Mouse (Mus musculus): ENCODE results near the gene Prpsap2. TPM values are rescaled to one million over a fixed set of nuclear protein-coding genes. Genes with fewer than 3 reads are reported as not detected.

The Prpsap2 gene
- polyA plus RNA-seq, 1 experiment: 15.5 TPM

- Histone ChIP-seq H3K27ac (ENCODE audit: control insufficient read depth, insufficient read depth, low read depth, low read length, poor library complexity) (no peak overlapping the region; the same call in 1 of the 2 replicates), H3K4me1 (ENCODE audit: control insufficient read depth, insufficient read depth, low read length) (peaks cover 2% of the 10 kb centered on the region; the same call in 1 of the 2 replicates), H3K4me3 (replicated peaks; ENCODE audit: control insufficient read depth, low read depth, low read length) (no peak overlapping the region)
- 70% methylated on average over 2 of the region's 2 CpGs for WGBS
- no peak for TF ChIP-seq CTCF (IDR thresholded peaks at IDR 0.05; ENCODE audit: control insufficient read depth, insufficient read depth, low read length)
- TF ChIP-seq POLR2A (IDR thresholded peaks at IDR 0.05; ENCODE audit: borderline replicate concordance, control insufficient read depth, low read depth, low read length): no peak
These were observed 4.7 kb downstream of the Prpsap2 start for GRCm38 (mm10) chr11:61757151-61757550.

DNA sequence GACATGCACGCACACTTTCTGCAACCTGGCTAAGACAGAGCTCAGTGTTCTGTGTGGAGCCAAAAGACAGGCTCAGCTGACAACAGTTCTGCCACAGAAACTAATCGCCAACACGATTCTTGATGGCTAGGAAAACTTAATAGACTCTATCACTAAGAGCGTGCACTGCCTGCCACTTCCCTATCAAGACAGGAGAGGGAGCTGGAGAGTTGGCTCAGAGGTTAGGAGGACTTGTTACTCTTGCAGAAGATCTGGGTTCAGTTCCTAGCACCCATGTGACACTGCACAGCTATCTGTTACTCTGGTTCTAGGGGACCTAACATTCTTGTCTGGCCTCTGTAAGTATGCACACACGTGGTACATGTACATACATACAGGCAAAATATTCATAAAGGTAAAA is 10.3 kb downstream of the Prpsap2 start:
- no peak overlapping the region for H3K27ac ChIP-seq (ENCODE audit: control insufficient read depth, insufficient read depth, low read depth, low read length, poor library complexity)

DNA sequence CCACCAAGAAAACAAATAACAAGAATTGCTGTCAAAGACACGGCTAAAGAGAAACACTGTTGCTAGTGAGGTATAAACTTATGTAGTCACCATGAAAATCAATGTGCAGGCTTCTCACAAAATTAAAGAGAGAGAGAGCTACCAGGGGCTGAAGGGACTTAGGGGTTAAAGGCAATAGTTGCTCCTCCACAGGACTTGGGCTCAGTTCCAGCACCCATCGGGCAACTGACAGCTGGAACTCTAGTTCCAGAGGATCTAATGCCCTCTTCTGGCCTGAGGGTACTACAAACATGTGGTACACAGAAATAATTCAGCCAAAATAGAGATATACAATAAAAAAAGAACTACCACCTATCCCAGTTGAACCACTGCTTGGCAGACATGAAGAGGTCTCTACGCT is 14.7 kb downstream of the Prpsap2 start:
- H3K4me3 ChIP-seq (replicated peaks; ENCODE audit: control insufficient read depth, low read depth, low read length): no peak overlapping the region
- no peaks in the 10 kb centered on the region for H3K4me1 ChIP-seq (ENCODE audit: control insufficient read depth, insufficient read depth, low read length)
- no peak for TF ChIP-seq CTCF (IDR thresholded peaks at IDR 0.05; ENCODE audit: control insufficient read depth, insufficient read depth, low read length)
- H3K27ac ChIP-seq (ENCODE audit: control insufficient read depth, insufficient read depth, low read depth, low read length, poor library complexity): no peak overlapping the region
- WGBS: 68% methylated on average over 3 of the region's 3 CpGs

More for the DNA sequence above, 10.3 kb downstream of the Prpsap2 start:
- TF ChIP-seq POLR2A (IDR thresholded peaks at IDR 0.05; ENCODE audit: borderline replicate concordance, control insufficient read depth, low read depth, low read length) (no peak), CTCF (IDR thresholded peaks at IDR 0.05; ENCODE audit: control insufficient read depth, insufficient read depth, low read length) (peak; percentile 48)
- Histone ChIP-seq H3K4me3 (replicated peaks; ENCODE audit: control insufficient read depth, low read depth, low read length) (no peak overlapping the region), H3K4me1 (ENCODE audit: control insufficient read depth, insufficient read depth, low read length) (peaks cover under 1% of the 10 kb centered on the region; the same call in 1 of the 2 replicates)
- 69% methylated on average over 5 of the region's 5 CpGs for WGBS

GRCm38 (mm10) chr11:61745781-61746180 is 16.1 kb downstream of the Prpsap2 start:
- 92% methylated on average over 9 of the region's 9 CpGs for WGBS
- no peak overlapping the region for H3K27ac ChIP-seq (ENCODE audit: control insufficient read depth, insufficient read depth, low read depth, low read length, poor library complexity)
- no peak overlapping the region for H3K4me3 ChIP-seq (replicated peaks; ENCODE audit: control insufficient read depth, low read depth, low read length)
- no peak for TF ChIP-seq CTCF (IDR thresholded peaks at IDR 0.05; ENCODE audit: control insufficient read depth, insufficient read depth, low read length)
- no peak for TF ChIP-seq POLR2A (IDR thresholded peaks at IDR 0.05; ENCODE audit: borderline replicate concordance, control insufficient read depth, low read depth, low read length)
- H3K4me1 ChIP-seq (ENCODE audit: control insufficient read depth, insufficient read depth, low read length): no peaks in the 10 kb centered on the region

DNA sequence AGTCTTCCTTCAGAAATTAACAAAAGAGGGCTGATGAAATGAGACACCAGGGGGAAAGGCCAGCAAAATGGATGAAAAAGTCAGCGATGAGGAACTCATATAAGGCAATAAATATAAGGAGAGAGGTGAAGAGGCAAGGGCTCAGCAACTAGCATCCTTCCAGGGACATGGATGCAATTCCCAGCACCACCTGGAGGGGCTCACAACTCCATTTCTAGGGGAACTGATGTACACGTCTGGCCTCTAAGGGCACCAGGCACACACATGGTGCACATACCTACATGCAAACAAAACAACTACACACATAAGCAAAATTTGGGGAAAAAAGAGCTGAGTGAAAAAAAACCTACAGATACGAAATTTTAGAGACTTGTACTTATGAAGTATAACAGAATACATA is 17.4 kb downstream of the Prpsap2 start:
- 69% methylated on average over 3 of the region's 3 CpGs for WGBS
- no peak overlapping the region for H3K27ac ChIP-seq (ENCODE audit: control insufficient read depth, insufficient read depth, low read depth, low read length, poor library complexity)
- no peaks in the 10 kb centered on the region for H3K4me1 ChIP-seq (ENCODE audit: control insufficient read depth, insufficient read depth, low read length)
- H3K4me3 ChIP-seq (replicated peaks; ENCODE audit: control insufficient read depth, low read depth, low read length): no peak overlapping the region
- no peak for TF ChIP-seq POLR2A (IDR thresholded peaks at IDR 0.05; ENCODE audit: borderline replicate concordance, control insufficient read depth, low read depth, low read length)
- no peak for TF ChIP-seq CTCF (IDR thresholded peaks at IDR 0.05; ENCODE audit: control insufficient read depth, insufficient read depth, low read length)

DNA sequence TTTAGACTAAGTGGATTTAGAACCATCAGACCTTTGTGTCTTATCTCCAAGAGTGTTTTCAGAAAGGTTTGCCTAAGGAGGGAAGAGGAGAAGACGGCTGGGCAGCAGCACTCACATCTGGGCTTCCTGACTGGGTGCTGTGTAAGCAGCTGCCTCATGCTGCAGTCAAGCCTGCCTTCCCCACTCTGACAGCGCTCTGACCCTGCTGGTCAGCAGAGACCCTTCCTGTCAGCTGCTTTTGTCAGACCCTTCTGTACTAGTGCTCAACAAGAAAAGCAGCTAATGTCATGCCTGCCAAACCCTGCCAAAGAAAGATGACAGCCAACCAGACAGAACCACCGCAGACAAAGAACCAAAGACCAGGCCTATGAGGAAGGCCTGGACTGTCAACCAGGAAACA is 18.1 kb downstream of the Prpsap2 start:
- WGBS: 83% methylated on average over 3 of the region's 3 CpGs
- TF ChIP-seq CTCF (IDR thresholded peaks at IDR 0.05; ENCODE audit: control insufficient read depth, insufficient read depth, low read length) (no peak), POLR2A (IDR thresholded peaks at IDR 0.05; ENCODE audit: borderline replicate concordance, control insufficient read depth, low read depth, low read length) (no peak)
- H3K27ac ChIP-seq (ENCODE audit: control insufficient read depth, insufficient read depth, low read depth, low read length, poor library complexity): no peak overlapping the region
- H3K4me1 ChIP-seq (ENCODE audit: control insufficient read depth, insufficient read depth, low read length): no peaks in the 10 kb centered on the region
- H3K4me3 ChIP-seq (replicated peaks; ENCODE audit: control insufficient read depth, low read depth, low read length): no peak overlapping the region

DNA sequence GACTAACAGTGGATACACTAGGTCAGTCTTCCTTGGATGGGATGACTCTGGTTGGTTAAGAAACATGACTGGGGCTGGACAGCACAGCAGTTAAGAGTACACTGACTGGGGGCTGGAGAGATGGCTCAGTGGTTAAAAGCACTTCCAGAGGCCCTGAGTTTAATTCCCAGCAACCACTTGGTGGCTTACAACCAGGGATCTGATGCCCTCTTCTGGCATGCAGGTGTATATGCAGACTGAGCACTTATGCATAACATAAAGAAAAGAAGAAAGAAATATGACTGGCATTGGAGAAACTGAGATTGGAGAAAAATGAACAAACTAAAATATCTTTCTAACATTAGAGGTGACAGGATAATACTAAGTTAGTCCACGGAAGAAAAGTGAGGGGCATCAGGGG is 21.4 kb downstream of the Prpsap2 start:
- Histone ChIP-seq H3K4me1 (ENCODE audit: control insufficient read depth, insufficient read depth, low read length) (no peaks in the 10 kb centered on the region), H3K27ac (ENCODE audit: control insufficient read depth, insufficient read depth, low read depth, low read length, poor library complexity) (no peak overlapping the region), H3K4me3 (replicated peaks; ENCODE audit: control insufficient read depth, low read depth, low read length) (no peak overlapping the region)
- WGBS: 79% methylated on average over 1 of the region's 1 CpGs
- TF ChIP-seq POLR2A (IDR thresholded peaks at IDR 0.05; ENCODE audit: borderline replicate concordance, control insufficient read depth, low read depth, low read length) (no peak), CTCF (IDR thresholded peaks at IDR 0.05; ENCODE audit: control insufficient read depth, insufficient read depth, low read length) (no peak)

DNA sequence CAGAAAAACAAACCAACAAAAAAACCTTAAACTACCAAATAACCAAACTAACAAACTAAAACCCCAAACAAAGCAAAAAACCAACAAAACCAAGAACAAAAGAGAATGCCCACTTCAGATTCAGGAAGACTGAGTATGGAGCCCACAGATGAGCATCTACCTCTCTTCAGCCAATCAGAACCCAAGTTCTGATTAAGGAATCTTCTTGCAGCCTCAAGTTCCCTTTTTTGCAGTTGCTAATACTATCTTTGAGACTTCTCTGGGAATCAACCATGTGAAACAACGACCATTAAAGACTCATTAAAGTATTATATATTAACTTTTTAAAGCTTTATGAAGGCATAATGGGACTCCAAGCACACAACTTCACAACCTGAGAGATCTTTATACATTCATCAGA is 24.6 kb downstream of the Prpsap2 start:
- no peak for TF ChIP-seq POLR2A (IDR thresholded peaks at IDR 0.05; ENCODE audit: borderline replicate concordance, control insufficient read depth, low read depth, low read length)
- no peak for TF ChIP-seq CTCF (IDR thresholded peaks at IDR 0.05; ENCODE audit: control insufficient read depth, insufficient read depth, low read length)
- no peak overlapping the region for H3K4me3 ChIP-seq (replicated peaks; ENCODE audit: control insufficient read depth, low read depth, low read length)
- WGBS: 63% methylated on average over 1 of the region's 1 CpGs
- no peaks in the 10 kb centered on the region for H3K4me1 ChIP-seq (ENCODE audit: control insufficient read depth, insufficient read depth, low read length)
- no peak overlapping the region for H3K27ac ChIP-seq (ENCODE audit: control insufficient read depth, insufficient read depth, low read depth, low read length, poor library complexity)

- TF ChIP-seq CTCF (IDR thresholded peaks at IDR 0.05; ENCODE audit: control insufficient read depth, insufficient read depth, low read length) (no peak), POLR2A (IDR thresholded peaks at IDR 0.05; ENCODE audit: borderline replicate concordance, control insufficient read depth, low read depth, low read length) (no peak)
- no peak overlapping the region for H3K27ac ChIP-seq (ENCODE audit: control insufficient read depth, insufficient read depth, low read depth, low read length, poor library complexity)
- 77% methylated on average over 7 of the region's 7 CpGs for WGBS
- H3K4me1 ChIP-seq (ENCODE audit: control insufficient read depth, insufficient read depth, low read length): no peaks in the 10 kb centered on the region; the same call in 1 of the 2 replicates
- H3K4me3 ChIP-seq (replicated peaks; ENCODE audit: control insufficient read depth, low read depth, low read length): no peak overlapping the region
These were observed 29.2 kb downstream of the Prpsap2 start for GRCm38 (mm10) chr11:61732672-61733071.

Measured in bone marrow, adult 2 months (tissue).